Mouse (Mus musculus) liver, adult (tissue): ENCODE results near the gene Med12l.

Experiments used
- GATA4 ChIP-seq: IDR thresholded peaks from 2 replicates; pipeline ENCODE4 v1.6.1; 2014; ENCODE audit warnings: mild to moderate bottlenecking, low read length; ENCODE audit not compliant: insufficient replicate concordance

The Med12l gene

DNA sequence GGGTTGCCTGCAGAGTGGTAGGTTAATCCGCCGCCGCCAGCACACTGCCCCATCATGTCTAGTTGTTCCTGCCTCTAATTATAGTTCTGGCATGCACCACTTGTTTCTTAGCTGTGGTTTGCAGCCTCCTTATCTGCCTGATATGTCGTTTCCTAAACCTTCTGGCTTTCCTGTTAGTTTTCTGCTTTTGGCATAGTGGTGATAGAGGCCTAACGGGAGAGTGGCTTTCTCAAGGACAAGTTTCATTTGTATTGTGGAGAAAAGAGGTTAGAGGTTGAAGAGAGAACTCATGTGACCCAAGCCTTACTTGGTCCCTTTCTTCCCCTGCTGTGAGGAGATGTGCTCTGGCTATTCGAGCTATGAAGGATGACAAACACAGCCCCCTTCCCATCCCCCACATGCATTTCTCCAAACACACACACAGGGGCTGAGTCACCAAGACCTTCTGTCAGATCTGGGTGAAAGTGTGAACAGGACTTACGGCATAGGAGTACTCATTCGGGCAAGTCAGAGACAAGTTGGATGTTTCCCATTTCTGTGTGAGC lies 108.4 kb downstream of the Med12l start:
- TF ChIP-seq GATA4: peak; percentile 75; the same call in 1 of the 2 replicates

- TF ChIP-seq GATA4: no peak
Observed at GRCm38 (mm10) chr3:59121067-59121730, 115.6 kb downstream of the Med12l start.

- TF ChIP-seq GATA4: no peak
Observed at GRCm38 (mm10) chr3:59121780-59122449, 116.3 kb downstream of the Med12l start.

GRCm38 (mm10) chr3:59125022-59125421 lies 119.4 kb downstream of the Med12l start:
- no peak for TF ChIP-seq GATA4

- TF ChIP-seq GATA4: no peak
Observed at GRCm38 (mm10) chr3:59125783-59126555, 120.3 kb downstream of the Med12l start.

- TF ChIP-seq GATA4: no peak
Observed at GRCm38 (mm10) chr3:59128681-59129080, 123.1 kb downstream of the Med12l start.

- TF ChIP-seq GATA4: no peak
Observed at GRCm38 (mm10) chr3:59129547-59129946, 123.9 kb downstream of the Med12l start.

DNA sequence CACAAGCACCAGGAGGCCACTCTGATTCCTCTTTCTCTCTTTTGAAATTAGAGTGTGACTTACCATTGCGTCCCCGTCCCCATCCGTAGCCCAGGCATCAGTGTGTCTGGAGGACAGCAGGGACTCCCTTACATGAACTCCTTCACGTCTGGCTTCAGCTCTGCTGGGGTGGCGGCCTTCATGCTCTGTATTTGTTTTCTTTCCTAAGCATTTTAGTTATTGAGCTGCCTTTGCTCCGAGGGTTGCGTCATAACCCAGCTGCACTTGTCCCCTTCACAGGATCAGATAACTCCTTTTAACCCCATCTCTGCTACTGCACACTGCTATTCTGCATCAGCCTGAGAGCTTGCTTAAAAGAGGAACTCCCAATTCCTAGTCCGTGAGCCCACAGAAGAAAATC lies 124.8 kb downstream of the Med12l start:
- TF ChIP-seq GATA4: peak; percentile 86

GRCm38 (mm10) chr3:59131081-59131480 lies 125.5 kb downstream of the Med12l start:
- no peak for TF ChIP-seq GATA4

- TF ChIP-seq GATA4: no peak
Observed at GRCm38 (mm10) chr3:59131966-59132365, 126.3 kb downstream of the Med12l start.

- no peak for TF ChIP-seq GATA4
Observed at GRCm38 (mm10) chr3:59133189-59133588, 127.6 kb downstream of the Med12l start.

- TF ChIP-seq GATA4: no peak
Observed at GRCm38 (mm10) chr3:59135911-59136653, 130.5 kb downstream of the Med12l start.

DNA sequence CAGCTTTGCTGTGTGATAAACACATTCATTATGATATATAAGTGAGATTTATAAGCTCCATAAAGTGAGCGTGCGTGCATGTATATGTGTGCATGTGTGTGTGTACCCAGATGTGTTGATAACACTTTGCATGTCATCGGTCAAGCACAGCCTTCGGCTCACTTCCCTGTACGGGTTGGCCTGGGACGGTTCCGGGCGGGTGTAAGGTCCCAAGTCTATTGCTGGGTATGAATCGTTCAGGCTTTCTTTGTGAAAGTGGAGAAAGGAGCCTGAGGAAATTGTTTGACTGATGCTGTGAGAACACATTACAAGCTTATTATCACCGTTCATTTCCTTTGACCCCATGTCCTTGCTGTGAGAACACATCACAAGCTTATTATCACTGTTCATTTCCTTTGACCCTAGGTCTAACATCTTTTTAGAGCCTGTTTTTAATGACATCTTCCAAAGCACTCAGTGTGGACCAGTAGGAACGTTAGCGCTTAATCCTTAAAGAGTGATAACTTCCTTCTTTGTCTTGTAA lies 133.4 kb downstream of the Med12l start:
- TF ChIP-seq GATA4: peak; percentile 93

- no peak for TF ChIP-seq GATA4
Observed at GRCm38 (mm10) chr3:59139651-59140051, 134.0 kb downstream of the Med12l start.

GRCm38 (mm10) chr3:59140115-59140514 lies 134.5 kb downstream of the Med12l start:
- no peak for TF ChIP-seq GATA4
